Mouse (Mus musculus) T-helper 17 cell (primary cell): ENCODE measurements around the gene Nup85.

Source experiments
- in situ Hi-C, 2 experiments: fragments of 300-600 bp; cut with MboI, MseI; formaldehyde crosslinking; loops; 1 replicate in 1 of 2; 2 replicates in 1 of 2; pipeline ENCODE4 v1.15.1; 2025; ENCODE audit warnings: high pct_unique_total_duplicates in 2 of 2

Gene Nup85

GRCm38 (mm10) chr11:115612410-115613137 lies 48.3 kb downstream of the Nup85 start, which contains the start of gene Mif4gd:
Gene Mif4gd, minus strand, starts transcription at chr11:115612969.
- in situ Hi-C loops: loop anchor here in 1 of 2 experiments (10.0 kb wide), 1 partner anchor 202 kb away; the partner anchor contains the start of genes Caskin2 and Tsen54

GRCm38 (mm10) chr11:115613138-115613945 lies 49.1 kb downstream of the Nup85 start:
- in situ Hi-C loops: loop anchor here in 1 of 2 experiments (10.0 kb wide), 1 partner anchor 201 kb away; the partner anchor contains the start of genes Caskin2 and Tsen54

GRCm38 (mm10) chr11:115614346-115615107 lies 50.3 kb downstream of the Nup85 start:
- in situ Hi-C loops: loop anchor here in 1 of 2 experiments (10.0 kb wide), 1 partner anchor 200 kb away; the partner anchor contains the start of genes Caskin2 and Tsen54

GRCm38 (mm10) chr11:115615108-115615825 lies 51.0 kb downstream of the Nup85 start:
- in situ Hi-C loops: loop anchor here in 1 of 2 experiments (10.0 kb wide), 1 partner anchor 200 kb away; the partner anchor contains the start of genes Caskin2 and Tsen54

- in situ Hi-C loops: loop anchor here in 1 of 2 experiments (10.0 kb wide), 1 partner anchor 199 kb away; the partner anchor contains the start of genes Caskin2 and Tsen54
Observed at GRCm38 (mm10) chr11:115615875-115616274, 51.6 kb downstream of the Nup85 start.

GRCm38 (mm10) chr11:115616371-115616770 lies 52.1 kb downstream of the Nup85 start:
- in situ Hi-C loops: loop anchor here in 1 of 2 experiments (10.0 kb wide), 1 partner anchor 198 kb away; the partner anchor contains the start of genes Caskin2 and Tsen54

GRCm38 (mm10) chr11:115616893-115617292 lies 52.7 kb downstream of the Nup85 start:
- in situ Hi-C loops: loop anchor here in 1 of 2 experiments (10.0 kb wide), 1 partner anchor 198 kb away; the partner anchor contains the start of genes Caskin2 and Tsen54

- in situ Hi-C loops: loop anchor here in 1 of 2 experiments (10.0 kb wide), 1 partner anchor 197 kb away; the partner anchor contains the start of genes Caskin2 and Tsen54
Observed at GRCm38 (mm10) chr11:115618001-115618400, 53.8 kb downstream of the Nup85 start.

- in situ Hi-C loops: loop anchor here in 1 of 2 experiments (10.0 kb wide), 1 partner anchor 196 kb away; the partner anchor contains the start of genes Caskin2 and Tsen54
Observed at GRCm38 (mm10) chr11:115618732-115619516, 54.7 kb downstream of the Nup85 start.

- in situ Hi-C loops: loop anchor here in 1 of 2 experiments (5.0 to 10.0 kb wide), 2 partner anchors 92 to 195 kb away; partner anchors contain the start of genes Caskin2 and Tsen54
Observed at GRCm38 (mm10) chr11:115619949-115620348, 55.7 kb downstream of the Nup85 start.

GRCm38 (mm10) chr11:115623487-115624070 lies 59.3 kb downstream of the Nup85 start:
- in situ Hi-C loops: loop anchor here in 1 of 2 experiments (5.0 kb wide), 1 partner anchor 89 kb away; no protein-coding TSS in a partner anchor

- in situ Hi-C loops: loop anchor here (25.0 kb wide), 2 partner anchors 1211 to 1686 kb away; partner anchors contain the start of genes Jmjd6 (in 1 of the 2), Mettl23 (in 1 of the 2) and Mxra7 (in 1 of the 2)
Observed at GRCm38 (mm10) chr11:115625877-115626276, 61.6 kb downstream of the Nup85 start.

GRCm38 (mm10) chr11:115626824-115627616 lies 62.8 kb downstream of the Nup85 start:
- in situ Hi-C loops: loop anchor here (25.0 kb wide), 2 partner anchors 1210 to 1685 kb away; partner anchors contain the start of genes Jmjd6 (in 1 of the 2), Mettl23 (in 1 of the 2) and Mxra7 (in 1 of the 2)

- in situ Hi-C loops: loop anchor here (25.0 kb wide), 2 partner anchors 1209 to 1684 kb away; partner anchors contain the start of genes Jmjd6 (in 1 of the 2), Mettl23 (in 1 of the 2) and Mxra7 (in 1 of the 2)
Observed at GRCm38 (mm10) chr11:115627705-115628464, 63.7 kb downstream of the Nup85 start, which contains the start of gene Slc25a19. Gene Slc25a19, minus strand, starts transcription at chr11:115628295.

GRCm38 (mm10) chr11:115628465-115629101 lies 64.3 kb downstream of the Nup85 start:
- in situ Hi-C loops: loop anchor here (25.0 kb wide), 2 partner anchors 1209 to 1684 kb away; partner anchors contain the start of genes Jmjd6 (in 1 of the 2), Mettl23 (in 1 of the 2) and Mxra7 (in 1 of the 2)
